Mouse (Mus musculus) liver, embryonic 14.5 days (tissue): Measurements from ENCODE around the gene Samd8. TPM values are rescaled to one million over a fixed set of nuclear protein-coding genes. Genes with fewer than 3 reads are reported as not detected.

Experiments used
- ATAC-seq: fragments of 200-750 bp; cut with Nextera tagmentation; 2 replicates; pipeline ENCODE4 v1.8.0; 2017; ENCODE audit warnings: moderate number of reproducible peaks, mild to moderate bottlenecking, moderate library complexity; ENCODE audit not compliant: insufficient read depth
- DNase-seq, 3 experiments: peaks; one replicate each; pipeline ENCODE4 v3.0.0-alpha.2; 2012 to 2013; ENCODE audit warnings: low read depth in 3 of 3, low spot score in 3 of 3
- H3K27ac ChIP-seq: fragments of 300-500 bp; sonication (generic); 2 replicates; pipeline ENCODE4 v1.5.1; 2014; ENCODE audit warnings: moderate library complexity, mild to moderate bottlenecking, control low read depth, inconsistent platforms
- H3K27me3 ChIP-seq: fragments of 300-500 bp; sonication (generic); 2 replicates; pipeline ENCODE4 v1.6.1; 2014; ENCODE audit warnings: mild to moderate bottlenecking, low read length, moderate library complexity; ENCODE audit not compliant: control insufficient read depth, insufficient read depth
- H3K36me3 ChIP-seq: fragments of 300-500 bp; sonication (generic); replicated peaks from 2 replicates; pipeline ENCODE4 v1.6.1; 2014; ENCODE audit warnings: low read depth; ENCODE audit not compliant: control insufficient read depth, insufficient read depth
- H3K4me1 ChIP-seq, 2 experiments: fragments of 200-500 bp in 1 of 2; fragments of 300-500 bp in 1 of 2; sonication (generic) in 1 of 2; replicated peaks; 2 replicates each; pipeline ENCODE4 v1.6.1; 2012 to 2014; ENCODE audit warnings: antibody characterized with exemption in 1 of 2, inconsistent platforms in 1 of 2, low read length in 1 of 2; ENCODE audit not compliant: control insufficient read depth in 2 of 2, insufficient read depth in 2 of 2
- H3K4me2 ChIP-seq: fragments of 300-500 bp; sonication (generic); 2 replicates; pipeline ENCODE4 v1.6.1; 2014; ENCODE audit warnings: low read depth, mild to moderate bottlenecking, control low read depth, moderate library complexity
- H3K4me3 ChIP-seq, 2 experiments: fragments of 200-500 bp in 1 of 2; fragments of 300-500 bp in 1 of 2; sonication (generic) in 1 of 2; 2 replicates each; pipeline ENCODE4 v1.5.1; 2012 to 2014; ENCODE audit warnings: low read depth in 2 of 2, low read length in 2 of 2, mild to moderate bottlenecking in 2 of 2, control low read depth in 1 of 2, inconsistent platforms in 1 of 2, moderate library complexity in 1 of 2; ENCODE audit not compliant: insufficient read depth in 1 of 2
- H3K9ac ChIP-seq: fragments of 300-500 bp; sonication (generic); replicated peaks from 2 replicates; pipeline ENCODE4 v1.6.1; 2014; ENCODE audit warnings: mild to moderate bottlenecking, control low read depth, moderate library complexity
- H3K9me3 ChIP-seq: fragments of 300-500 bp; sonication (generic); 2 replicates; pipeline ENCODE4 v1.6.1; 2016; ENCODE audit warnings: low read length, mixed read lengths; ENCODE audit not compliant: control insufficient read depth
- CTCF ChIP-seq: IDR thresholded peaks from 2 replicates; pipeline ENCODE4 v1.5.1; 2016; ENCODE audit warnings: antibody characterized with exemption, low read depth, control low read depth
- EP300 ChIP-seq: IDR thresholded peaks from 2 replicates; pipeline ENCODE4 v1.6.1; 2016; ENCODE audit warnings: antibody characterized with exemption, low read depth
- WGBS: fragments of 180-500 bp; shearing (Covaris S2); extraction: QIAGEN DNeasy Blood & Tissue Kit; methylation state at CpG from one replicate; pipeline ENCODE4 v1.1.7; 2014; ENCODE audit not compliant: insufficient replicate concordance; 5-methylcytosine and 5-hydroxymethylcytosine counted together
- polyA plus RNA-seq, 2 experiments: library from polyadenylated mRNA; depleted of rRNA in 1 of 2; stranded (reverse) in 1 of 2; unstranded in 1 of 2; fragments of >200 nt; fragmentation: Nextera tagmentation in 1 of 2; extraction: Ambion mirVana in 1 of 2; gene quantifications; 2 replicates each; pipeline versions ENCODE4 v1.2.1 to v1.2.3; 2012 to 2014

Gene Samd8
- polyA plus RNA-seq, 2 experiments, result 2.6 to 2.7 TPM

DNA sequence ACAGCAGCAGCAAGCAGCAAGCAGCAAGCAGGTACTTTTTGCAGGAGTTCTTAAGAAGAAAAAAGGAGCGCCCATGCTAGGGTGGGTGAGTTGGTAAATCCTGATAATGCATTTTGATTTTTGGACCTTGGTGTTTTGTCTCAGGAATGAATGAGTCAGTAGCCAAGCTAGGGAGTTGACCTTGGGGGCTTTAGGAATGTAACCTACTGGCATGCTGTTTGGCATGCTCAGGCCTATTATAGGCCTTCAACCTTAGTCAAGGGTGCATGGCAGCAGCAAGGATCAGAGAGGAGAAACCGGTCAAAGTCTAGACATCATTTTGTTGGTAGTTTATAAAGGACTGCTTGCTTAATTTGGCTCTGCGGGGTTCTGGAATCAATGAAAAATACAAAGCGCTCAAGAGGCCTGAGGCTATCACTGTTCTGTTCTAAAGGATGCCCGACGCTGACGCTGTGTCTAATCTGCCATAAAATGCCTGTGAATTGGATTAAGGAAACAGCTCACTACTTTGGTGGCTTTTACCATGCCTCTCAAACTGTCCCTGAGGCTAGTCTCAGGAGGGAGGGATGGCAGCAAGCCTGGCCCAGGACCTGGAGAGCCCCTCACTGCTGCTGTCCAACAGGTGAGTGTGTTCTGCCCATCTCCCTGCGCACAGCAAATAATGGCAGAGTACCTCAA lies 28.2 kb upstream of the Samd8 start:
- no peak overlapping the region for H3K9ac ChIP-seq
- 72% methylated on average over 8 of the region's 8 CpGs for WGBS
- DNase-seq, result no peak

GRCm38 (mm10) chr14:21729031-21729732 lies 21.1 kb upstream of the Samd8 start:
- Histone ChIP-seq H3K9me3 (no peaks in the 10 kb centered on the region), H3K4me2 (no peak overlapping the region), H3K4me1 (no peaks in the 10 kb centered on the region), H3K27ac (no peak overlapping the region), H3K4me3 (no peak overlapping the region), H3K9ac (no peak overlapping the region), H3K36me3 (no peaks in the 10 kb centered on the region), H3K27me3 (no peaks in the 10 kb centered on the region; the same call in 1 of the 2 replicates)
- TF ChIP-seq CTCF, result no peak
- no peak for TF ChIP-seq EP300
- 68% methylated on average over 6 of the region's 6 CpGs for WGBS
- ATAC-seq (no peak), DNase-seq (no peak)

More for the DNA sequence above, 28.2 kb upstream of the Samd8 start:
- Histone ChIP-seq H3K27me3 (no peaks in the 10 kb centered on the region; the same call in 1 of the 2 replicates), H3K4me1 (peaks cover 0 to 6% of the 10 kb centered on the region in 2 experiments; a peak in 2 of 4 replicates), H3K4me3 (no peak overlapping the region), H3K27ac (no peak overlapping the region), H3K36me3 (no peaks in the 10 kb centered on the region), H3K4me2 (no peak overlapping the region), H3K9me3 (no peaks in the 10 kb centered on the region)
- no peak for ATAC-seq
- no peak for TF ChIP-seq CTCF

DNA sequence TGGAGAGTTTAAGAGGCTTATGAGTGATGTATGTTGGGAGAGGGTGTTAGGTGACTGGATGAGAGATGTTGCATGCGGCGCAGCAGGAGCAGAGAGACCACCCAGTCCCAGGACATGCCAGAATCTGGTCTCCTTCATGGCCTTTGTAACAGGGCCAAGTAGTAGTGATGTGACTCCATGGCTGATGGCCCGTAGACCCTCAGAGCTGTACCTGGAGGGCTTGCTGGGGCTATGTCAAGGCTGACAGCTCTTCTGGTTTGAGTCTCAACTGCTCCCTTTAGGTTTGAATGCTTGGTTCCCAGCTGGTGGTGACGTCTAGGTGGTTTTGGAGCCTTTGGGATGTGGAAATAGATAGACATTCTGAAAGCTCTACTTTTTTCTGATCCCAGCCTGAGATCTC lies 20.4 kb upstream of the Samd8 start:
- H3K4me1 ChIP-seq, result no peaks in the 10 kb centered on the region
- no peaks in the 10 kb centered on the region for H3K36me3 ChIP-seq
- ATAC-seq, result no peak
- no peak overlapping the region for H3K27ac ChIP-seq
- no peak overlapping the region for H3K4me2 ChIP-seq
- WGBS, result 80% methylated on average over 4 of the region's 4 CpGs
- H3K9ac ChIP-seq, result no peak overlapping the region
- H3K9me3 ChIP-seq, result no peaks in the 10 kb centered on the region
- H3K4me3 ChIP-seq, result no peak overlapping the region
- no peak for DNase-seq
- H3K27me3 ChIP-seq, result no peaks in the 10 kb centered on the region
- TF ChIP-seq EP300 (no peak), CTCF (no peak)

- H3K4me3 ChIP-seq, result no peak overlapping the region
- no peak overlapping the region for H3K4me2 ChIP-seq
- no peak for TF ChIP-seq CTCF
- TF ChIP-seq EP300, result no peak
- no peaks in the 10 kb centered on the region for H3K36me3 ChIP-seq
- no peak overlapping the region for H3K27ac ChIP-seq
- no peak overlapping the region for H3K9ac ChIP-seq
- WGBS, result 71% methylated on average over 15 of the region's 15 CpGs
- no peaks in the 10 kb centered on the region for H3K4me1 ChIP-seq
- H3K9me3 ChIP-seq, result no peaks in the 10 kb centered on the region
- ATAC-seq, result no peak
- DNase-seq, result no peak
- no peaks in the 10 kb centered on the region for H3K27me3 ChIP-seq
Measured at GRCm38 (mm10) chr14:21733131-21733905, 17.0 kb upstream of the Samd8 start.

GRCm38 (mm10) chr14:21740345-21740744 lies 10.0 kb upstream of the Samd8 start:
- no peaks in the 10 kb centered on the region for H3K9me3 ChIP-seq
- no peaks in the 10 kb centered on the region for H3K27me3 ChIP-seq
- H3K4me1 ChIP-seq, result no peaks in the 10 kb centered on the region
- H3K27ac ChIP-seq, result no peak overlapping the region
- H3K36me3 ChIP-seq, result no peaks in the 10 kb centered on the region
- no peak overlapping the region for H3K4me2 ChIP-seq
- no peak overlapping the region for H3K9ac ChIP-seq
- no peak overlapping the region for H3K4me3 ChIP-seq
- DNase-seq (no peak), ATAC-seq (no peak)
- TF ChIP-seq CTCF (no peak), EP300 (no peak)
- 74% methylated on average over 7 of the region's 7 CpGs for WGBS
